Mouse (Mus musculus) C2C12 (cell line): ENCODE data around the gene Rad51b. TPM values are rescaled to one million over a fixed set of nuclear protein-coding genes. Genes with fewer than 3 reads are reported as not detected.

Experiments
- H3K27me3 ChIP-seq: one replicate; pipeline ENCODE4 v1.6.1; 2011; ENCODE audit not compliant: control insufficient read depth, insufficient read depth, insufficient read length
- H3K36me3 ChIP-seq: one replicate; pipeline ENCODE4 v1.6.1; 2011; ENCODE audit not compliant: control insufficient read depth, insufficient read depth
- H3K4me3 ChIP-seq: one replicate; pipeline ENCODE4 v1.5.1; 2011; ENCODE audit warnings: mild to moderate bottlenecking, control low read depth; ENCODE audit not compliant: poor library complexity, insufficient read depth, severe bottlenecking
- H3K79me2 ChIP-seq: one replicate; pipeline ENCODE4 v1.6.1; 2011; ENCODE audit not compliant: control insufficient read depth, insufficient read depth
- H3K79me3 ChIP-seq: one replicate; pipeline ENCODE4 v1.6.1; 2011; ENCODE audit warnings: low read depth, control low read depth
- H3ac ChIP-seq: one replicate; pipeline ENCODE3; 2011; ENCODE audit warnings: low read depth; ENCODE audit not compliant: control insufficient read depth, insufficient read length
- CEBPB ChIP-seq: IDR thresholded peaks from one replicate; pipeline ENCODE4 v1.6.1; 2011; ENCODE audit warnings: low read depth, mild to moderate bottlenecking, control low read depth, moderate library complexity
- CTCF ChIP-seq: IDR thresholded peaks from one replicate; pipeline ENCODE4 v1.5.1; 2011; ENCODE audit not compliant: control insufficient read depth, insufficient read depth, insufficient read length
- FOSL1 ChIP-seq: IDR thresholded peaks from one replicate; pipeline ENCODE4 v1.8.0; 2011; ENCODE audit warnings: mild to moderate bottlenecking, low read length; ENCODE audit not compliant: poor library complexity, insufficient read depth, severe bottlenecking
- MAX ChIP-seq: IDR thresholded peaks from one replicate; pipeline ENCODE4 v1.6.1; 2011; ENCODE audit warnings: mild to moderate bottlenecking, control low read depth
- MYOD1 ChIP-seq: IDR thresholded peaks from one replicate; pipeline ENCODE4 v1.6.1; 2011; ENCODE audit warnings: low read depth; ENCODE audit not compliant: control insufficient read depth, insufficient read length
- MYOG ChIP-seq: IDR thresholded peaks from one replicate; pipeline ENCODE4 v1.6.1; 2011; ENCODE audit not compliant: control insufficient read depth, insufficient read length; ENCODE audit errors: extremely low read depth
- USF1 ChIP-seq: IDR thresholded peaks from one replicate; pipeline ENCODE4 v1.6.1; 2011; ENCODE audit warnings: low read depth, mild to moderate bottlenecking, control low read depth, moderate library complexity
- polyA plus RNA-seq: library from polyadenylated mRNA; unstranded; fragments of >200 nt; fragmentation: generic; extraction: Trizol; gene quantifications from one replicate; pipeline ENCODE4 v1.2.1, GENCODE M21; 2012; ENCODE audit warnings: missing spikeins

Gene Rad51b
- polyA plus RNA-seq, 1 experiment = 1.3 TPM

DNA sequence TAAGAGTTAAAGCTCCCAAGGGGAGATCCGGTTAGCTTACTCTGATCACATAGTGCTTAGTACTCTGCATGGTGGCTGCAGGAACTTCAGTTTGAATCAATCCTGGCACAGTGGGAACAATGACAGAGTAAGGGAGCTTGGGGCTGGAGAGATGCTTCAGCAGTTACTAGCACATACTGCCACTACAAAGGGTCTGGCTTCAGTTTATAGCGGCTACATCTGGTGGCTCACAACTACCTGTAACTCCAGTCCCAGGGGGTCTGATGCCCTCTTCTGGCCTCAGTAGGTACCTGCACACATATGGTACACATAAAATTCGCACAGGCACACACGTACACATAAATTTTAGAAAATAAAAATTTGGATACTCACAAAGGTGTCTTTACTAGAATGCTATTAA, 555.5 kb downstream of the Rad51b start:
- H3K79me2 ChIP-seq = no peaks in the 10 kb centered on the region
- H3K36me3 ChIP-seq = no peaks in the 10 kb centered on the region
- H3ac ChIP-seq = no peak overlapping the region
- H3K4me3 ChIP-seq = no peak overlapping the region
- TF ChIP-seq FOSL1 = no peak
- no peak for TF ChIP-seq CEBPB
- no peaks in the 10 kb centered on the region for H3K79me3 ChIP-seq
- H3K27me3 ChIP-seq = no peaks in the 10 kb centered on the region

DNA sequence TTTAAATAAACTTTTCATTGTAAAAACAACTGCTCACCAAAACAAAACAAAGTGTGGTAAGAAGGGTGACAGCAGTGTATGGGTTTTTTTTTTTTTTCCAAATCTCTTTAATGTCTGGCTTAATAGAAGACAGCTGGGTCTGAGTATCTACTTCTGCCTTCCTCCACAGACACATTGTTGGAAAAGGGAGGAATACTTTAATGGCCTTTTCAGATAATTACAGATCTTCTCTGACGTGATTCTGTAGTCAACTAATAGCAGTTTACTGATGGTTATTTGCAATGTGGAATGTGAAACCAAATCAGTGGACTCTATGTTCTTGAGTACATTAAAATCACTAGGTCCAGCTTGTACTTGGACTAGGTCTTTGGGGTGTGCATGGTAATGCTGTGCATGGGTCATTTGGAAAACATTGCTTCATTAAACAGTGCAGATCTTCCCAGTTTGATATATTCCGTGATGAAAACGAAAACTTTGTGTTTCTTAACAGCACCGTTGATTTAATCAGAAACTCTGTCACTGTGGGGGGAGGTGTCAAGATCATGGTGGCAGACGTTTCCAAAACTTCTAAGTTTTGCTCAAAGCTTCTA, 556.9 kb downstream of the Rad51b start:
- Histone ChIP-seq H3ac (no peak overlapping the region), H3K36me3 (no peaks in the 10 kb centered on the region), H3K4me3 (no peak overlapping the region), H3K27me3 (no peaks in the 10 kb centered on the region), H3K79me2 (no peaks in the 10 kb centered on the region), H3K79me3 (no peaks in the 10 kb centered on the region)
- no peak for TF ChIP-seq CTCF
- no peak for TF ChIP-seq FOSL1
- TF ChIP-seq MYOD1 = no peak
- no peak for TF ChIP-seq CEBPB
- no peak for TF ChIP-seq MYOG
- TF ChIP-seq MAX = no peak
- no peak for TF ChIP-seq USF1

DNA sequence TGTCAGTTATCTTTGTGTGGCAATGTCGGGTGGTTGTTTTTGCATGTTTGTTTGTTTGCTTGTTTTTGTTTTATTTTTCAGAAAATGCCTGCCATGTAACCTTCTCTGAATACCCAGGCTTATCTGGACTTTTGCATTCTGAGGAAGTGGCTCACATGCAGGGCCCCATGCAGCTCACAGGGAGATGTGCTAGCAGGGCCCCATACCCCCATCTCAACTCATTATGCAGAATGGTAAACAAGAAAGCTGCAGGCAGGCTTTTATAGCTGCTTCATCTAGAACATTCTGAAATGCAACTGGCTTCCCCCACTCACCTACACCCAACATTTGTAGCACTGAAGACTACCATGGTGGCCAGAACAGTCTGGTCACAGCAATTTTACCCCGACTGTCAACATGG, 557.4 kb downstream of the Rad51b start:
- Histone ChIP-seq H3ac (no peak overlapping the region), H3K36me3 (no peaks in the 10 kb centered on the region), H3K27me3 (no peaks in the 10 kb centered on the region), H3K4me3 (no peak overlapping the region), H3K79me3 (no peaks in the 10 kb centered on the region), H3K79me2 (no peaks in the 10 kb centered on the region)
- no peak for TF ChIP-seq CTCF
- no peak for TF ChIP-seq FOSL1
- no peak for TF ChIP-seq MYOD1
- no peak for TF ChIP-seq MAX

- H3K4me3 ChIP-seq = no peak overlapping the region
- no peaks in the 10 kb centered on the region for H3K79me2 ChIP-seq
- H3K36me3 ChIP-seq = no peaks in the 10 kb centered on the region
- H3ac ChIP-seq = no peak overlapping the region
- H3K27me3 ChIP-seq = no peaks in the 10 kb centered on the region
- no peak for TF ChIP-seq CEBPB
- no peak for TF ChIP-seq USF1
- no peak for TF ChIP-seq MYOG
- TF ChIP-seq FOSL1 = no peak
- no peak for TF ChIP-seq MAX
- no peak for TF ChIP-seq CTCF
- no peak for TF ChIP-seq MYOD1
- H3K79me3 ChIP-seq = no peaks in the 10 kb centered on the region
These were observed 559.2 kb downstream of the Rad51b start for GRCm38 (mm10) chr12:79856116-79856909.

- Histone ChIP-seq H3K79me3 (no peaks in the 10 kb centered on the region), H3ac (no peak overlapping the region), H3K36me3 (no peaks in the 10 kb centered on the region), H3K27me3 (no peaks in the 10 kb centered on the region), H3K79me2 (no peaks in the 10 kb centered on the region), H3K4me3 (no peak overlapping the region)
- TF ChIP-seq MYOD1 = no peak
These were observed 560.6 kb downstream of the Rad51b start for GRCm38 (mm10) chr12:79857704-79858103.

DNA sequence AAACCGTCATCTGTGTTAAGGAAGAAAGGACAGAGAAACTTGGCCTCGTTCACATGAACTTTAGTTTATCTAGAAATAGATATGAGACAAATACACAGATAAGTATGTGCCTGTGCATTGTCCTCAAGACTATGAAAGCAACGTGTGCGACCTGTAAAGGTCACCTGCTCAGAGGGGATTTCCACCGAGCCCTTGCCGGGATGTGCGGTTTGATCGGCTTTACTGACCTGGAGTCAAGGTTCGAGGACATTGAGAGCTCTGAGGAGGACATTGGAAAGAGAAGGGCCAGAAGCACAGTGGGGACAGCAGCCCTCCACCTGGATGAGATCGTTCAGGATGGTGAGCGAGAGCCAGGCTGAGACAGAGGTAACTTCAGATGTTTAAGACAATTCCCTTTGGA, 561.3 kb downstream of the Rad51b start:
- Histone ChIP-seq H3K27me3 (no peaks in the 10 kb centered on the region), H3K36me3 (no peaks in the 10 kb centered on the region)
- TF ChIP-seq FOSL1 (no peak), MYOG (no peak)

More for the DNA sequence above, 561.3 kb downstream of the Rad51b start:
- H3K79me2 ChIP-seq = no peaks in the 10 kb centered on the region
- no peak overlapping the region for H3ac ChIP-seq
- no peaks in the 10 kb centered on the region for H3K79me3 ChIP-seq
- no peak overlapping the region for H3K4me3 ChIP-seq
